Mouse (Mus musculus): ENCODE data around the gene Fam71e2. TPM values are rescaled to one million over a fixed set of nuclear protein-coding genes. Genes with fewer than 3 reads are reported as not detected.

Gene Fam71e2
- polyA plus RNA-seq, 1 experiment from 2014 or later = not detected

DNA sequence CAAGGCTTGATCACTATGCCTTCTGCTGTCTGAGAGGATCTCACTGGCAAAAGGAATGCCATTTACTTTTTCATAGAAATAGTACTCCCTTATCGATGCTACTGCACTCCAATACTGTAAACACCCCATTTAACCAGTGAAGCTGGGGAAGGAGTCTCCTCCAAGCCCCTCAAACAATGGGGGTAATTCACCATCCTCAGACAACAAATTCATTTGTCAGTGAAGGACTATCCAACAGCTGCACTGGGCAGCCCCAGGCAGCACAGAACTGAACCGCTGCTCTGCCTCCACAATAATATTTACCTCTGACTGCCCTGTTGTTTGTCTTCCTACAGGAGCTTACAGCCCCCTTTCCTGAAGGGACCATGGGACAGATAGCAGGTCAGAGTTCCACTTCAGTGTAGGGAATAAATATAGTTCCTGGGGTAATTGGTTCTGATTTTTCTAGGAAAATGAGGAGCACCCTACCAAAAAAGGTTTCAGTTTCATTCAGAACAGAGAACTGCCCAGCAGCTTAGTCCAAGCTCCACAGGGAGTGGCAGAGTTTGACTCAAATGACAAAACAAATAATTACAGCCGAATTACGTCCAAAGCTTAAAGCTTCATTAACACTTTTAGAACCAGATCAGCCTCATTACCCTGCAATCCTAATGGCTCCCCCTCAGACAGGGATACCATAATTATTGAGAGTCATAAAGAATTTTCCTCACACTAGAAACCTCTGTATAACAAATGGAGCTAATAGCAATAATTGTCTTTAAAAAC, 6.0 kb downstream of the Fam71e2 start:
- DNase-seq (ENCODE audit: low spot score) = no peak
- no peak for ATAC-seq (ENCODE audit: low FRiP score, low TSS enrichment)
- Histone ChIP-seq H3K9me3 (ENCODE audit: control insufficient read depth, low read length) (no peaks in the 10 kb centered on the region), H3K4me3 (ENCODE audit: low read depth, low read length) (peak overlapping the region; percentile 10; the same call in 1 of the 2 replicates), H3K27me3 (ENCODE audit: control insufficient read depth, insufficient read depth, low read length) (no peaks in the 10 kb centered on the region), H3K36me3 (ENCODE audit: control insufficient read depth, insufficient read depth, low read length) (no peaks in the 10 kb centered on the region), H3K9ac (ENCODE audit: low read length) (peak overlapping the region; percentile 5; the same call in 1 of the 2 replicates), H3K27ac (replicated peaks) (peak overlapping the region; percentile 56; the same call in 1 of the 2 replicates), H3K4me1 (replicated peaks; ENCODE audit: control insufficient read depth, insufficient read depth) (0 out of 2 replicates have a peak, but pooled peaks cover 3% of the 10 kb centered on the region), H3K4me2 (replicated peaks; ENCODE audit: low read depth) (peak overlapping the region; percentile 38)
- WGBS = 9% methylated on average over 4 of the region's 4 CpGs
- TF ChIP-seq CTCF (IDR thresholded peaks at IDR 0.05; ENCODE audit: low read depth) (no peak), EP300 (optimal IDR thresholded peaks at IDR 0.05) (no peak)

GRCm38 (mm10) chr7:4759670-4760069, 11.4 kb downstream of the Fam71e2 start:
- H3K36me3 ChIP-seq (ENCODE audit: control insufficient read depth, insufficient read depth, low read length) = no peaks in the 10 kb centered on the region
- no peak overlapping the region for H3K4me2 ChIP-seq (replicated peaks; ENCODE audit: low read depth)
- 0 out of 2 replicates have a peak, but pooled peaks have one; percentile 26 for ATAC-seq (ENCODE audit: low FRiP score, low TSS enrichment)
- no peak overlapping the region for H3K4me3 ChIP-seq (ENCODE audit: low read depth, low read length)
- no peaks in the 10 kb centered on the region for H3K4me1 ChIP-seq (replicated peaks; ENCODE audit: control insufficient read depth, insufficient read depth)
- TF ChIP-seq EP300 (optimal IDR thresholded peaks at IDR 0.05) (no peak), CTCF (IDR thresholded peaks at IDR 0.05; ENCODE audit: low read depth) (no peak)
- no peak overlapping the region for H3K9ac ChIP-seq (ENCODE audit: low read length)
- H3K9me3 ChIP-seq (ENCODE audit: control insufficient read depth, low read length) = no peaks in the 10 kb centered on the region
- no peak overlapping the region for H3K27ac ChIP-seq (replicated peaks)
- no peaks in the 10 kb centered on the region for H3K27me3 ChIP-seq (ENCODE audit: control insufficient read depth, insufficient read depth, low read length)
- no peak for DNase-seq (ENCODE audit: low spot score)
- 36% methylated on average over 1 of the region's 1 CpGs for WGBS

DNA sequence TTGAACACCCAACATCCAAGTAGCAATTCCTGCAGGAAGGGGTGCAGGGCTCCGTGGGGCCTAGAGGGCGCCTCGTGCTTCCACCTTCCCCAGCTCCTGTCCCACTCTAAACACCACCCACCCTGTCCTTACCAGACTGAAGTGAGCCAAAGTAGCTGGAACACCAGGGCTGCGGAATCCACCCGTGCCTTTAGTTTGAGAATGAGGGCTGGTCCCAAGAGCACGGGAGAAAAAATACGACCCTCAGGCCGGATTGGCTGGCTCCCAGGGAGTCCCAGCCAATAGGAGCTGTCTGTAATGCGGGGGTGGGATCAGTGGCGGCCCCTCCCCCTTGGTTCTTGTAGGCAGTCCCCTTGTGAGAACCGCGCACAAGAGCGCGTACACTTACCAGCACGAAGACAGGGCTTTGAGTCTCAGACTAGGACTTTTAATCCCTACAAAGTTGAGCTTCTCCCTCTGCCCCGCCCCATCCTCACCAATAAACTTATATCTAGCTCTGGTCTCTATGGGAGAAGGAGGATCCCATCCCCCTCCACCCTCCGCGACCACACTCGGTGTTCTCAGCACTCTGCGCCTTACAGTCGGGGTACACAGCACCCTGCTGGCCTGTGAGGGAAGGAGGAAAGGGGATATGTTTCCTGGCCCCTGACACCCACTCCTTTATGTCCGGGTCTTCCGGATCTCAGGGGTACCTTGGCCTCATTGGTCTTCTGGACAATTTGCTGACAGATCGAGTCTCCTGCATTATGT, 18.1 kb downstream of the Fam71e2 start, which contains the start of gene Cox6b2:
TSS of gene Cox6b2 (minus strand) at position 274 of the 750 bp plus-strand sequence.
- Histone ChIP-seq H3K27ac (replicated peaks) (peak within 1 kb of the TSS; percentile 65; the same call in 1 of the 2 replicates), H3K4me1 (replicated peaks; ENCODE audit: control insufficient read depth, insufficient read depth) (peaks cover 5% of the 10 kb centered on the region), H3K36me3 (ENCODE audit: control insufficient read depth, insufficient read depth, low read length) (no peaks in the 10 kb centered on the region), H3K4me2 (replicated peaks; ENCODE audit: low read depth) (peak within 1 kb of the TSS; percentile 65), H3K9ac (ENCODE audit: low read length) (peak within 1 kb of the TSS; percentile 54), H3K9me3 (ENCODE audit: control insufficient read depth, low read length) (no peaks in the 10 kb centered on the region), H3K27me3 (ENCODE audit: control insufficient read depth, insufficient read depth, low read length) (no peaks in the 10 kb centered on the region), H3K4me3 (ENCODE audit: low read depth, low read length) (peak within 1 kb of the TSS; percentile 43)
- peak; percentile 85 for DNase-seq (ENCODE audit: low spot score)
- 5% methylated on average over 24 of the region's 24 CpGs for WGBS
- TF ChIP-seq EP300 (optimal IDR thresholded peaks at IDR 0.05) = no peak
- no peak for TF ChIP-seq CTCF (IDR thresholded peaks at IDR 0.05; ENCODE audit: low read depth)
- peak; percentile 88 for ATAC-seq (ENCODE audit: low FRiP score, low TSS enrichment)

DNA sequence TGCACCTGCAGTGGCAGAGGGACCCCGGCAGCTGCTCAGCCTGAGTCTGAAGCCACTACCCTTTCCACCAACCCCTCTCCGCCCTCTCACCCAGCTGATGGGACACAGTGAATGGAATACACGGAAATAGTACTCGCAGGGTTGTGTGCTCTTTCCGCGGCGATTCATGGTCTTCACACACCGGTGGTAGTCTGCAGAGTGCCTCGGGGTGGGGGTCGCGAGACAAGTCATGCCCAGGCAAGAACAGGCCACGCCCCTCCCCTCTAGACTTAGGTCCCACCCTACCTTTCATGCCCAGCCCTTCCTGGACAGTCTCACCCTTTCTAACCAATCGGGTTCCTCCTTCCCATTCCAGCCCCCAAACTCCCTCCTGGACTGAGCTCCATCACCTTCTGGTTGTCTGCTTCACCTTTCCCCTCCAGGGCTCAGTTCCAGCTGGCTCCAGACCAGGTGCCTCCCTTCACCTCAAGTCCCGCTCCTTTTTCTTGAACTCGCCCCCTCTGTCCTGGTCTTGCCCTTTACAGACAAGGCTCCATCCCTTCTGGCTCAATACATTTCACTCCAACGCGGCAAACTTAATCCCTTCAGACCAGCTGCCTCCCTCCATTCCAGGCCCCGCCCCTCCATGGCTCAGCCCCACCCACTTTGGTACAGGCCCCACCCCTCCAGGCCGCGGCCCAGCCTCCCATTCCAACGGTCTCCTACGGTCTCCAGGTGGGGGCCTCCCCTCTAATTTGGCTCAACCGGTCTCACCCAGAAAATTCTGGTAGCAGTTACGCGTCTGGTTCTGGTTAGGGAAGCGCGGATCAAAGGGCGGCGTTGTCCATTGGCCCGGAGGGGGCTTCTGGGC, 18.9 kb downstream of the Fam71e2 start:
- ATAC-seq (ENCODE audit: low FRiP score, low TSS enrichment) (peak; percentile 84), DNase-seq (ENCODE audit: low spot score) (peak; percentile 78)
- H3K4me1 ChIP-seq (replicated peaks; ENCODE audit: control insufficient read depth, insufficient read depth) = peaks cover 5% of the 10 kb centered on the region
- TF ChIP-seq EP300 (optimal IDR thresholded peaks at IDR 0.05) (no peak), CTCF (IDR thresholded peaks at IDR 0.05; ENCODE audit: low read depth) (no peak)
- H3K36me3 ChIP-seq (ENCODE audit: control insufficient read depth, insufficient read depth, low read length) = no peaks in the 10 kb centered on the region
- no peaks in the 10 kb centered on the region for H3K27me3 ChIP-seq (ENCODE audit: control insufficient read depth, insufficient read depth, low read length)
- H3K9me3 ChIP-seq (ENCODE audit: control insufficient read depth, low read length) = no peaks in the 10 kb centered on the region
- 2% methylated on average over 30 of the region's 30 CpGs for WGBS
- H3K4me2 ChIP-seq (replicated peaks; ENCODE audit: low read depth) = peak overlapping the region; percentile 65
- H3K4me3 ChIP-seq (ENCODE audit: low read depth, low read length) = peak overlapping the region; percentile 43
- peak overlapping the region; percentile 65; the same call in 1 of the 2 replicates for H3K27ac ChIP-seq (replicated peaks)
- H3K9ac ChIP-seq (ENCODE audit: low read length) = peak overlapping the region; percentile 54

- ATAC-seq (ENCODE audit: low FRiP score, low TSS enrichment) = no peak
- 83% methylated on average over 2 of the region's 2 CpGs for WGBS
- H3K27me3 ChIP-seq (ENCODE audit: control insufficient read depth, insufficient read depth, low read length) = no peaks in the 10 kb centered on the region
Measured at GRCm38 (mm10) chr7:4749169-4749568, 21.9 kb downstream of the Fam71e2 start.

More at GRCm38 (mm10) chr7:4749169-4749568, 21.9 kb downstream of the Fam71e2 start:
- H3K4me3 ChIP-seq (ENCODE audit: low read depth, low read length) = no peak overlapping the region
- H3K9ac ChIP-seq (ENCODE audit: low read length) = no peak overlapping the region
- no peak for DNase-seq (ENCODE audit: low spot score)
- peaks cover 5% of the 10 kb centered on the region for H3K4me1 ChIP-seq (replicated peaks; ENCODE audit: control insufficient read depth, insufficient read depth)
- no peaks in the 10 kb centered on the region for H3K9me3 ChIP-seq (ENCODE audit: control insufficient read depth, low read length)
- H3K36me3 ChIP-seq (ENCODE audit: control insufficient read depth, insufficient read depth, low read length) = peaks cover 11% of the 10 kb centered on the region; the same call in 1 of the 2 replicates
- H3K27ac ChIP-seq (replicated peaks) = no peak overlapping the region
- no peak for TF ChIP-seq EP300 (optimal IDR thresholded peaks at IDR 0.05)
- no peak for TF ChIP-seq CTCF (IDR thresholded peaks at IDR 0.05; ENCODE audit: low read depth)
- H3K4me2 ChIP-seq (replicated peaks; ENCODE audit: low read depth) = no peak overlapping the region
